Comparison of ENCODE assay signal across 7 mouse cellular contexts in the genomic region with DNA sequence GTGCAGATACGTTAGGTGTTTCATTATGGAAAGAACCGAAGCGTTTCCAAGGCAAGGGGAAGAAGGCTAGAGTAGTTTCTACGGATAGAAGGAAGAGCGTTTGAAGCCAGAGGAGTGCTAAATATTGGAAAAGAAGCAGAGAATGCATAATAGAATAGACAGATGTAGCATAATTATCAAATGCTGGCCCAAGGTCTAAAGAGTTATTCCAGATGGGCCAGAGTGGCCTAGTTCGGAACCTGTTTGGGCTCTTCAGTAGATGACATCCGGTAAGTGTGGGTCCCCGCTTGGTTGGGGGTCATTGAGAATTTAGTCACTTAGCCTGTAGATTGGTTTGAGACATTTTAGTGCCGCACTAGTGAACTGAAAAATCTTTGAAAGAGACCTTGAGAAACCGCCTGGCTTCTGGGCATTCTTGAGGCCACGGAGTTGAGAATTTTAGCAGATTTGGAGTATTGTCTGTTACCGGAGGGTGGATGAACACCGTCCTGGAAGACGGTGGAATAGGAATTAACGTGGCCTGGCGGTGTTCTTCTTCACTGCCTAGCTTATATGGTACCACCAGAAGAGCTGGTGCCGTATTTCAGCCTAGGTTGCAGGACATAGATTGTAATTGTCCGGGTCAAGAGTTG. TPM values are rescaled to one million over a fixed set of nuclear protein-coding genes. Genes with fewer than 3 reads are reported as not detected.
A peak's percentile ranks its signal among the peaks of the same experiment; 100 is the strongest.
DNase-seq lines count a peak whose midpoint lies in the region; ATAC-seq and TF ChIP-seq lines count a peak whose summit lies in the region.

No protein-coding gene starts in this region.

- no peaks in the 10 kb centered on the region for H3K36me3 ChIP-seq in embryonic facial prominence, embryonic 11.5 days (replicated peaks; ENCODE audit: control insufficient read depth, insufficient read depth, low read depth, low read length)
- H3K36me3 ChIP-seq in intestine, embryonic 16.5 days (ENCODE audit: control insufficient read depth, insufficient read depth, low read length) = no peaks in the 10 kb centered on the region
- H3K36me3 ChIP-seq in myocyte (ENCODE audit: control insufficient read depth, insufficient read depth) = no peaks in the 10 kb centered on the region

- peaks cover 56% of the 10 kb centered on the region for H3K79me2 ChIP-seq in myocyte (ENCODE audit: control insufficient read depth, insufficient read depth)

- H3K4me1 ChIP-seq in embryonic facial prominence, embryonic 11.5 days (ENCODE audit: control insufficient read depth, insufficient read depth, low read length) = no peaks in the 10 kb centered on the region
- peaks cover 15% of the 10 kb centered on the region for H3K4me1 ChIP-seq in intestine, embryonic 16.5 days (ENCODE audit: control insufficient read depth, insufficient read depth, low read length)

- ATAC-seq in embryonic facial prominence, embryonic 11.5 days (replicated peaks; ENCODE audit: insufficient number of reproducible peaks, low FRiP score, low TSS enrichment, low read depth) = no peak
- 0 out of 2 replicates have a peak, but pooled peaks have one; percentile 8 for ATAC-seq in intestine, embryonic 16.5 days

- intact Hi-C loops in left cerebral cortex, postnatal 36 days (cut with DNase I) = loop anchor here (2.0 to 10.0 kb wide), 5 partner anchors 37 to 504 kb away; a partner anchor contains a TSS

- H3K4me2 ChIP-seq in embryonic facial prominence, embryonic 11.5 days (ENCODE audit: low read depth, low read length) = peak overlapping the region; percentile 52
- H3K4me2 ChIP-seq in intestine, embryonic 16.5 days (ENCODE audit: low read depth, low read length) = peak overlapping the region; percentile 71
- H3K4me2 ChIP-seq in myocyte (ENCODE audit: low read depth) = peak overlapping the region; percentile 90

- H3K27ac ChIP-seq in embryonic facial prominence, embryonic 11.5 days (replicated peaks; ENCODE audit: low read depth, low read length) = peak overlapping the region; percentile 91
- H3K27ac ChIP-seq in intestine, embryonic 16.5 days (ENCODE audit: low read length) = peak overlapping the region; percentile 97

- peak; percentile 10 to 18 for DNase-seq in left cerebral cortex, postnatal 36 days (ENCODE audit: low spot score in 2 of 2)
- no peak for DNase-seq in left cerebral cortex, adult 8-10 months (ENCODE audit: low spot score in 2 of 2)
- DNase-seq in MN1 (ENCODE audit: low spot score) = peak; percentile 10
- peak; percentile 10 for DNase-seq in embryonic facial prominence, embryonic 11.5 days (ENCODE audit: low spot score)
- DNase-seq in urinary bladder, postnatal 25 days (ENCODE audit: low spot score) = no peak

- H3K4me3 ChIP-seq in embryonic facial prominence, embryonic 11.5 days (ENCODE audit: low read depth, low read length) = peak overlapping the region; percentile 95
- H3K4me3 ChIP-seq in intestine, embryonic 16.5 days (ENCODE audit: low read length) = peak overlapping the region; percentile 95
- peak overlapping the region; percentile 47 for H3K4me3 ChIP-seq in myocyte

- H3ac ChIP-seq in myocyte (ENCODE audit: control insufficient read depth, insufficient read length) = peak overlapping the region; percentile 95

- WGBS in embryonic facial prominence, embryonic 11.5 days = 3% methylated on average over 18 of the region's 18 CpGs
- WGBS in intestine, embryonic 16.5 days = 1% methylated on average over 18 of the region's 18 CpGs

- H3K9ac ChIP-seq in embryonic facial prominence, embryonic 11.5 days (replicated peaks; ENCODE audit: low read length) = peak overlapping the region; percentile 98
- H3K9ac ChIP-seq in intestine, embryonic 16.5 days (ENCODE audit: low read depth, low read length) = peak overlapping the region; percentile 97

- H3K9me3 ChIP-seq in embryonic facial prominence, embryonic 11.5 days (replicated peaks; ENCODE audit: control insufficient read depth, low read length) = no peaks in the 10 kb centered on the region; the same call in 1 of the 2 replicates
- no peaks in the 10 kb centered on the region for H3K9me3 ChIP-seq in intestine, embryonic 16.5 days (ENCODE audit: control insufficient read depth, low read length)

- TF ChIP-seq POLR2A in myocyte (IDR thresholded peaks at IDR 0.05; ENCODE audit: insufficient read length, low read depth) = no peak

- H3K27me3 ChIP-seq in embryonic facial prominence, embryonic 11.5 days (ENCODE audit: control insufficient read depth, insufficient read depth, low read length) = no peaks in the 10 kb centered on the region
- no peaks in the 10 kb centered on the region for H3K27me3 ChIP-seq in intestine, embryonic 16.5 days (replicated peaks; ENCODE audit: control insufficient read depth, insufficient read depth, low read length)
- H3K27me3 ChIP-seq in myocyte (ENCODE audit: control insufficient read depth, insufficient read depth, insufficient read length) = no peaks in the 10 kb centered on the region

TF ChIP-seq in myocyte, 11 proteins besides CTCF, POLR2A, EP300 and RAD21:
- TF ChIP-seq E2F4 (IDR thresholded peaks at IDR 0.05; ENCODE audit: insufficient read depth) (no peak), POLR2AphosphoS2 (IDR thresholded peaks at IDR 0.05; ENCODE audit: insufficient read length, low read depth) (no peak), MYOD1 (IDR thresholded peaks at IDR 0.05; ENCODE audit: control insufficient read depth in 1 of 3, insufficient read length in 2 of 3, low read depth in 2 of 3) (no peak), TCF3 (IDR thresholded peaks at IDR 0.05; ENCODE audit: insufficient read length, low read depth) (no peak), SRF (IDR thresholded peaks at IDR 0.05; ENCODE audit: control insufficient read depth, insufficient read length, low read depth) (no peak), TCF12 (IDR thresholded peaks at IDR 0.05; ENCODE audit: insufficient read depth, poor library complexity, severe bottlenecking) (no peak), MYOG (IDR thresholded peaks at IDR 0.05; ENCODE audit: control insufficient read depth in 1 of 3, insufficient read depth in 1 of 3, insufficient read length in 2 of 3, low read depth in 2 of 3) (no peak), CEBPB (IDR thresholded peaks at IDR 0.05; ENCODE audit: insufficient read depth, poor library complexity, severe bottlenecking) (no peak), MAX (IDR thresholded peaks at IDR 0.05; ENCODE audit: low read depth) (no peak), USF1 (IDR thresholded peaks at IDR 0.05; ENCODE audit: low read depth) (no peak), REST (IDR thresholded peaks at IDR 0.05; ENCODE audit: insufficient read depth, insufficient read length) (no peak)

RNA-seq across cellular contexts. Expression of a gene that starts 1.1 kb away (rescaled TPM):
- total RNA-seq in left cerebral cortex, postnatal 36 days (2021) = 100 to 1,000 TPM; 159 TPM
- total RNA-seq in left cerebral cortex, adult 8-10 months (2022) = 100 to 1,000 TPM; 160 to 197 (median 184) TPM
- polyA plus RNA-seq in embryonic facial prominence, embryonic 11.5 days (2014; fragmentation: Nextera tagmentation; extraction: Ambion mirVana) = 51.8 and 52.9 TPM in 2 replicates
- 39.1 and 39.9 TPM in 2 replicates for polyA plus RNA-seq in intestine, embryonic 16.5 days (2015; fragmentation: Nextera tagmentation; extraction: Ambion mirVana)
- polyA plus RNA-seq in myocyte (2012; fragmentation: generic; extraction: Trizol) = 7.9 TPM

Comparison
In these comparisons a context has a peak if more than half of its experiments do, and no peak if none do; other contexts are left out.
1. DNase-seq: peak in left cerebral cortex, postnatal 36 days (2 of 2), MN1 (single experiment) and embryonic facial prominence, embryonic 11.5 days (single experiment); none in left cerebral cortex, adult 8-10 months (0 of 2) and urinary bladder, postnatal 25 days (single experiment).
2. Peak in every context shown above with its lines, with median percentiles within 50 percentile points of each other: H3K4me2 ChIP-seq and H3K4me3 ChIP-seq.